ENCODE assay signal across 27 mouse cellular contexts in genomic region chr8:110051208-110051607, GRCm38 (mm10). TPM values are rescaled to one million over a fixed set of nuclear protein-coding genes. Genes with fewer than 3 reads are reported as not detected.
DNase-seq lines count a peak whose midpoint lies in the region; ATAC-seq and TF ChIP-seq lines count a peak whose summit lies in the region.
"Had no signal": no experiment of that assay in that cellular context is flagged by ENCODE, and none has a peak within 500 bp of the region (broad histone marks: within the 10 kb centered on the region; RNA-seq: fewer than 3 reads in every experiment).

No protein-coding gene starts in this region.

- TF ChIP-seq CTCF in intestine, postnatal 0 days (IDR thresholded peaks at IDR 0.05; ENCODE audit: low read depth) = no peak
- no peak for TF ChIP-seq CTCF in stomach, postnatal 0 days (IDR thresholded peaks at IDR 0.05; ENCODE audit: low read depth)

- H3K9ac ChIP-seq in intestine, embryonic 15.5 days = no peak overlapping the region
- H3K9ac ChIP-seq in intestine, postnatal 0 days (ENCODE audit: low read depth, low read length) = no peak overlapping the region
- no peak overlapping the region for H3K9ac ChIP-seq in stomach, embryonic 15.5 days
- H3K9ac ChIP-seq in stomach, postnatal 0 days (ENCODE audit: low read length) = no peak overlapping the region
- H3K9ac ChIP-seq: embryonic facial prominence, embryonic 12.5 days; forebrain, embryonic 12.5 days had no signal

- H3K4me1 ChIP-seq in intestine, embryonic 15.5 days (replicated peaks) = no peaks in the 10 kb centered on the region
- H3K4me1 ChIP-seq in intestine, postnatal 0 days (replicated peaks; ENCODE audit: control insufficient read depth, insufficient read depth, low read length) = no peaks in the 10 kb centered on the region
- no peaks in the 10 kb centered on the region for H3K4me1 ChIP-seq in stomach, embryonic 15.5 days
- H3K4me1 ChIP-seq in stomach, postnatal 0 days (replicated peaks; ENCODE audit: control insufficient read depth, insufficient read depth) = no peaks in the 10 kb centered on the region
- no peaks in the 10 kb centered on the region for H3K4me1 ChIP-seq in forebrain, embryonic 10.5 days
- H3K4me1 ChIP-seq: embryonic facial prominence, embryonic 10.5 days; embryonic facial prominence, embryonic 12.5 days; forebrain, embryonic 12.5 days had no signal

- no peak overlapping the region for H3K4me3 ChIP-seq in intestine, embryonic 15.5 days (replicated peaks)
- no peak overlapping the region for H3K4me3 ChIP-seq in intestine, postnatal 0 days (ENCODE audit: low read depth, low read length)
- H3K4me3 ChIP-seq in stomach, embryonic 15.5 days (replicated peaks) = no peak overlapping the region
- no peak overlapping the region for H3K4me3 ChIP-seq in stomach, postnatal 0 days (ENCODE audit: low read depth, low read length)
- H3K4me3 ChIP-seq in forebrain, embryonic 10.5 days = no peak overlapping the region
- H3K4me3 ChIP-seq: embryonic facial prominence, embryonic 10.5 days; embryonic facial prominence, embryonic 12.5 days; forebrain, embryonic 12.5 days had no signal

- H3K27me3 ChIP-seq in intestine, embryonic 15.5 days (replicated peaks) = peaks cover 10% of the 10 kb centered on the region
- H3K27me3 ChIP-seq in intestine, postnatal 0 days (replicated peaks; ENCODE audit: control insufficient read depth, insufficient read depth, low read length) = peaks cover 5% of the 10 kb centered on the region; the same call in 1 of the 2 replicates
- no peaks in the 10 kb centered on the region for H3K27me3 ChIP-seq in stomach, embryonic 15.5 days (replicated peaks)
- no peaks in the 10 kb centered on the region for H3K27me3 ChIP-seq in stomach, postnatal 0 days (ENCODE audit: control insufficient read depth, insufficient read depth, low read length)
- no peaks in the 10 kb centered on the region for H3K27me3 ChIP-seq in forebrain, embryonic 10.5 days (ENCODE audit: poor library complexity, severe bottlenecking)
- H3K27me3 ChIP-seq: CH12.LX; embryonic facial prominence, embryonic 12.5 days; forebrain, embryonic 12.5 days had no signal

- no peaks in the 10 kb centered on the region for H3K36me3 ChIP-seq in intestine, embryonic 15.5 days
- no peaks in the 10 kb centered on the region for H3K36me3 ChIP-seq in intestine, postnatal 0 days (ENCODE audit: control insufficient read depth, insufficient read depth)
- no peaks in the 10 kb centered on the region for H3K36me3 ChIP-seq in stomach, embryonic 15.5 days
- H3K36me3 ChIP-seq in stomach, postnatal 0 days (ENCODE audit: control insufficient read depth, insufficient read depth, low read length) = no peaks in the 10 kb centered on the region
- no peaks in the 10 kb centered on the region for H3K36me3 ChIP-seq in forebrain, embryonic 10.5 days (replicated peaks)
- H3K36me3 ChIP-seq: embryonic facial prominence, embryonic 10.5 days; embryonic facial prominence, embryonic 12.5 days; forebrain, embryonic 12.5 days; G1E had no signal

- no peak overlapping the region for H3K4me2 ChIP-seq in intestine, embryonic 15.5 days (replicated peaks)
- no peak overlapping the region for H3K4me2 ChIP-seq in intestine, postnatal 0 days (replicated peaks; ENCODE audit: low read depth)
- no peak overlapping the region for H3K4me2 ChIP-seq in stomach, embryonic 15.5 days
- no peak overlapping the region for H3K4me2 ChIP-seq in stomach, postnatal 0 days (replicated peaks; ENCODE audit: low read depth)
- H3K4me2 ChIP-seq: embryonic facial prominence, embryonic 12.5 days; forebrain, embryonic 12.5 days had no signal

- 54% methylated on average over 6 of the region's 6 CpGs for WGBS in intestine, embryonic 15.5 days
- 37% methylated on average over 6 of the region's 6 CpGs for WGBS in intestine, postnatal 0 days
- 65% methylated on average over 6 of the region's 6 CpGs for WGBS in stomach, embryonic 15.5 days
- 50% methylated on average over 6 of the region's 6 CpGs for WGBS in stomach, postnatal 0 days
- WGBS in forebrain, embryonic 10.5 days = 85% methylated on average over 6 of the region's 6 CpGs

- no peak for DNase-seq in stomach, postnatal 0 days (ENCODE audit: low spot score)
- no peak for DNase-seq in forebrain, embryonic 10.5 days (ENCODE audit: extremely low spot score, low spot score)
- no peak for DNase-seq in testis, postnatal 10 days (ENCODE audit: low spot score)
- DNase-seq: adrenal gland, adult 8-10 months; adrenal gland, postnatal 14 days; adrenal gland, postnatal 36 days; B cell, adult 2 months; cerebellum, adult 11-12 months; cerebellum, adult 2 months; cerebellum, adult 9-10 months; cerebellum, postnatal 10 days; cerebellum, postnatal 25 days had no signal

- no peak overlapping the region for H3K27ac ChIP-seq in intestine, embryonic 15.5 days
- H3K27ac ChIP-seq in intestine, postnatal 0 days (ENCODE audit: low read depth, low read length) = no peak overlapping the region
- H3K27ac ChIP-seq in stomach, embryonic 15.5 days = no peak overlapping the region
- H3K27ac ChIP-seq in stomach, postnatal 0 days (replicated peaks) = no peak overlapping the region
- no peak overlapping the region for H3K27ac ChIP-seq in forebrain, embryonic 10.5 days
- H3K27ac ChIP-seq: embryonic facial prominence, embryonic 10.5 days; embryonic facial prominence, embryonic 12.5 days; forebrain, embryonic 12.5 days had no signal

- ATAC-seq in intestine, embryonic 15.5 days = peak; percentile 43; the same call in 1 of the 2 replicates
- ATAC-seq in intestine, postnatal 0 days = no peak
- ATAC-seq in stomach, embryonic 15.5 days (ENCODE audit: insufficient read depth, low FRiP score, low read depth) = peak; percentile 60; the same call in 1 of the 2 replicates
- peak; percentile 35; the same call in 1 of the 2 replicates for ATAC-seq in stomach, postnatal 0 days (ENCODE audit: low FRiP score, low TSS enrichment)
- ATAC-seq: activated CD4-positive, CD25-positive, alpha-beta regulatory T cell, adult 4 months; CD4-positive, CD25-positive, alpha-beta regulatory T cell, adult 4 months; forebrain, embryonic 14.5 days; forebrain, embryonic 16.5 days; Patski had no signal

- no peak for TF ChIP-seq EP300 in stomach, postnatal 0 days (optimal IDR thresholded peaks at IDR 0.05)

- no peaks in the 10 kb centered on the region for H3K9me3 ChIP-seq in intestine, embryonic 15.5 days
- H3K9me3 ChIP-seq in intestine, postnatal 0 days (ENCODE audit: control insufficient read depth) = no peaks in the 10 kb centered on the region
- H3K9me3 ChIP-seq in stomach, embryonic 15.5 days = no peaks in the 10 kb centered on the region
- H3K9me3 ChIP-seq in stomach, postnatal 0 days (ENCODE audit: control insufficient read depth, low read length) = no peaks in the 10 kb centered on the region
- H3K9me3 ChIP-seq in forebrain, embryonic 10.5 days = no peaks in the 10 kb centered on the region
- H3K9me3 ChIP-seq: embryonic facial prominence, embryonic 10.5 days; embryonic facial prominence, embryonic 12.5 days; forebrain, embryonic 12.5 days had no signal

RNA-seq across cellular contexts. Expression of gene Chst4, which starts 11.7 kb away (rescaled TPM):
- polyA plus RNA-seq in intestine, embryonic 15.5 days (2015; fragmentation: Nextera tagmentation; extraction: Ambion mirVana) = 2.5 and 2.6 TPM in 2 replicates
- polyA plus RNA-seq in intestine, postnatal 0 days (2015; fragmentation: Nextera tagmentation; extraction: Ambion mirVana) = 5.5 and 6.2 TPM in 2 replicates
- polyA plus RNA-seq in stomach, embryonic 15.5 days (2015; fragmentation: Nextera tagmentation; extraction: Ambion mirVana) = 1.5 TPM in 2 replicates
- polyA plus RNA-seq in stomach, postnatal 0 days (2015; fragmentation: Nextera tagmentation; extraction: Ambion mirVana) = 1.2 and 1.5 TPM in 2 replicates
- polyA plus RNA-seq in forebrain, embryonic 10.5 days (2016; fragmentation: Nextera tagmentation; extraction: Ambion mirVana) = not detected in 2 replicates
- polyA plus RNA-seq: activated CD4-positive, CD25-positive, alpha-beta regulatory T cell, adult 4 months; CD4-positive, CD25-positive, alpha-beta regulatory T cell, adult 4 months; cerebellum, adult 2 months; embryonic facial prominence, embryonic 10.5 days; embryonic facial prominence, embryonic 12.5 days; embryonic facial prominence, embryonic 14.5 days; forebrain, embryonic 12.5 days; forebrain, embryonic 14.5 days; forebrain, embryonic 16.5 days; G1E; Patski had no signal

RNA-seq across cellular contexts. Expression of gene Zfp612, which starts 28.3 kb away (rescaled TPM):
- polyA plus RNA-seq in intestine, embryonic 15.5 days (2015; fragmentation: Nextera tagmentation; extraction: Ambion mirVana) = 5.1 TPM in 2 replicates
- polyA plus RNA-seq in intestine, postnatal 0 days (2015; fragmentation: Nextera tagmentation; extraction: Ambion mirVana) = 2.4 and 2.6 TPM in 2 replicates
- 7.0 and 7.6 TPM in 2 replicates for polyA plus RNA-seq in stomach, embryonic 15.5 days (2015; fragmentation: Nextera tagmentation; extraction: Ambion mirVana)
- 2.4 and 2.5 TPM in 2 replicates for polyA plus RNA-seq in stomach, postnatal 0 days (2015; fragmentation: Nextera tagmentation; extraction: Ambion mirVana)
- polyA plus RNA-seq in forebrain, embryonic 10.5 days (2016; fragmentation: Nextera tagmentation; extraction: Ambion mirVana) = 9.8 and 10.7 TPM in 2 replicates
- polyA plus RNA-seq: G1E had no signal

RNA-seq across cellular contexts. Expression of gene Gm21964, which starts 49.8 kb away (rescaled TPM):
- polyA plus RNA-seq in intestine, embryonic 15.5 days (2015; fragmentation: Nextera tagmentation; extraction: Ambion mirVana) = not detected in 2 replicates
- not detected in 2 replicates for polyA plus RNA-seq in intestine, postnatal 0 days (2015; fragmentation: Nextera tagmentation; extraction: Ambion mirVana)
- polyA plus RNA-seq in stomach, embryonic 15.5 days (2015; fragmentation: Nextera tagmentation; extraction: Ambion mirVana) = not detected in 2 replicates
- polyA plus RNA-seq in stomach, postnatal 0 days (2015; fragmentation: Nextera tagmentation; extraction: Ambion mirVana) = not detected in 2 replicates
- polyA plus RNA-seq in forebrain, embryonic 10.5 days (2016; fragmentation: Nextera tagmentation; extraction: Ambion mirVana) = not detected in 2 replicates
- polyA plus RNA-seq: activated CD4-positive, CD25-positive, alpha-beta regulatory T cell, adult 4 months; CD4-positive, CD25-positive, alpha-beta regulatory T cell, adult 4 months; cerebellum, adult 2 months; cortical plate, adult 2 months; embryonic facial prominence, embryonic 10.5 days; embryonic facial prominence, embryonic 12.5 days; embryonic facial prominence, embryonic 14.5 days; forebrain, embryonic 12.5 days; forebrain, embryonic 14.5 days; forebrain, embryonic 16.5 days; G1E; Patski had no signal

RNA-seq across cellular contexts. Expression of gene Gm17720, which starts 51.3 kb away (rescaled TPM):
- polyA plus RNA-seq in intestine, embryonic 15.5 days (2015; fragmentation: Nextera tagmentation; extraction: Ambion mirVana) = not detected in 2 replicates
- polyA plus RNA-seq in intestine, postnatal 0 days (2015; fragmentation: Nextera tagmentation; extraction: Ambion mirVana) = not detected in 2 replicates
- polyA plus RNA-seq in stomach, embryonic 15.5 days (2015; fragmentation: Nextera tagmentation; extraction: Ambion mirVana) = not detected in 2 replicates
- not detected in 2 replicates for polyA plus RNA-seq in stomach, postnatal 0 days (2015; fragmentation: Nextera tagmentation; extraction: Ambion mirVana)
- polyA plus RNA-seq in forebrain, embryonic 10.5 days (2016; fragmentation: Nextera tagmentation; extraction: Ambion mirVana) = not detected in 2 replicates
- polyA plus RNA-seq: activated CD4-positive, CD25-positive, alpha-beta regulatory T cell, adult 4 months; CD4-positive, CD25-positive, alpha-beta regulatory T cell, adult 4 months; cerebellum, adult 2 months; cortical plate, adult 2 months; embryonic facial prominence, embryonic 10.5 days; embryonic facial prominence, embryonic 12.5 days; embryonic facial prominence, embryonic 14.5 days; forebrain, embryonic 12.5 days; forebrain, embryonic 14.5 days; forebrain, embryonic 16.5 days; G1E; Patski had no signal
